Mouse (Mus musculus): ENCODE measurements around the gene Car6. TPM values are rescaled to one million over a fixed set of nuclear protein-coding genes. Genes with fewer than 3 reads are reported as not detected.

Gene Car6
- polyA plus RNA-seq, 1 experiment, result 0.19 TPM

DNA sequence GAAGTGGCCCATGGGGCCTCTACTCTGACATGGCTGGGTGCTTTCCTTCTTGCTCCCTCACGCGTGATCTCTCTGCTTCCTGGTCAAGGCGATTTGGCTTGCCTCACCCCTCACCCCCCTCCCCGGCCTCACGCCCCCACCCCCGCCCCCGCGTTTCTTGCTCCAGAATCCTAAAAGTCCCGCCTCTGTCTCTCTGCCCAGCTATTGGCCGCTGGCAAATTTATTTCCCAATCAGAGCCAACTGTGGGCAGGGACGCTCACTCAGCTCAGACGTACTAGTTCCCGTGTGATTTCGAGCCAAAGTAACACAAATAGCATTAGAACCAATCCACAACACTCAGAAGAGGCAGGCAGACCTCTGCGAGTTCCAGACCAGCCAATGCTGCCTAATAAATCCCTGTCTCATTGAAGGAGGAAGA, 11.4 kb upstream of the Car6 start:
- no peak for TF ChIP-seq CEBPB (IDR thresholded peaks at IDR 0.05; ENCODE audit: low read depth)
- TF ChIP-seq MYOD1 (IDR thresholded peaks at IDR 0.05; ENCODE audit: control insufficient read depth, insufficient read length, low read depth), result no peak
- no peak for TF ChIP-seq CTCF (IDR thresholded peaks at IDR 0.05; ENCODE audit: control insufficient read depth, insufficient read depth, insufficient read length)
- no peak for TF ChIP-seq MYOG (IDR thresholded peaks at IDR 0.05; ENCODE audit: control insufficient read depth, extremely low read depth, insufficient read length)
- TF ChIP-seq MAX (IDR thresholded peaks at IDR 0.05), result no peak
- no peak for TF ChIP-seq USF1 (IDR thresholded peaks at IDR 0.05; ENCODE audit: low read depth)
- no peak for TF ChIP-seq FOSL1 (IDR thresholded peaks at IDR 0.05; ENCODE audit: insufficient read depth, low read length, poor library complexity, severe bottlenecking)
- no peaks in the 10 kb centered on the region for H3K79me2 ChIP-seq (ENCODE audit: control insufficient read depth, insufficient read depth)
- no peaks in the 10 kb centered on the region for H3K36me3 ChIP-seq (ENCODE audit: control insufficient read depth, insufficient read depth)
- H3K4me3 ChIP-seq (ENCODE audit: insufficient read depth, poor library complexity, severe bottlenecking), result no peak overlapping the region
- H3ac ChIP-seq (ENCODE audit: control insufficient read depth, insufficient read length, low read depth), result no peak overlapping the region
- no peaks in the 10 kb centered on the region for H3K79me3 ChIP-seq (ENCODE audit: low read depth)
- H3K27me3 ChIP-seq (ENCODE audit: control insufficient read depth, insufficient read depth, insufficient read length), result no peaks in the 10 kb centered on the region

DNA sequence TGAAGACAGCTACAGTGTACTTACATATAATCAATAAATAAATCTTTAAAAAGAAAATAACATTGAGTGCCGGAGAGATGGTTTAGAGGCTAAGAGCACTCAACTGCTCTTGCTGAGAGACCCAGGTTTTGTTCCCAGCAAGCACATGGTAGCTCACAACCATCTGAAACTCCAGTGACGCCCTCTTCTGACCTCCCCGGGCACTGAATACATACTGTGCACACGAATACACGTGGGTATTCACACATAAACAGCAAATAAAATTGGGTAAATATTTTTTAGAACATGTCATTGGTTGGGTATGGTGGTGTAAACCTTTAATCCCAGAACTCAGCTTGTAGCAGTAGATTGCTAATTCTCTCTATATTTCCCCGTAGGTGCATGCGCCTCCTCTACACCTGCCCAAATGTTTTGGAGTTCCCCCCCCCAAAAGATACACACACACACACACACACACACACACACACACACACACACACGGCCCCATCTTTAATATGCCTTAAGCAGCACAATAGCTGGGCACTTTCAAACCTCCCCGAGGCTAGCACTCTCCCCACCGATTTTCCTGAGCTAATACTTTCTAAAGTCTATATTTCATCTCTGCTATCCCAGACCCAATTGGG, 10.9 kb upstream of the Car6 start:
- no peak for TF ChIP-seq MYOD1 (IDR thresholded peaks at IDR 0.05; ENCODE audit: control insufficient read depth, insufficient read length, low read depth)
- no peak for TF ChIP-seq CEBPB (IDR thresholded peaks at IDR 0.05; ENCODE audit: low read depth)
- TF ChIP-seq USF1 (IDR thresholded peaks at IDR 0.05; ENCODE audit: low read depth), result no peak
- TF ChIP-seq FOSL1 (IDR thresholded peaks at IDR 0.05; ENCODE audit: insufficient read depth, low read length, poor library complexity, severe bottlenecking), result no peak
- TF ChIP-seq CTCF (IDR thresholded peaks at IDR 0.05; ENCODE audit: control insufficient read depth, insufficient read depth, insufficient read length), result no peak
- TF ChIP-seq MYOG (IDR thresholded peaks at IDR 0.05; ENCODE audit: control insufficient read depth, extremely low read depth, insufficient read length), result no peak
- no peak for TF ChIP-seq MAX (IDR thresholded peaks at IDR 0.05)
- Histone ChIP-seq H3K79me3 (ENCODE audit: low read depth) (no peaks in the 10 kb centered on the region), H3ac (ENCODE audit: control insufficient read depth, insufficient read length, low read depth) (no peak overlapping the region), H3K27me3 (ENCODE audit: control insufficient read depth, insufficient read depth, insufficient read length) (peaks cover under 1% of the 10 kb centered on the region), H3K4me3 (ENCODE audit: insufficient read depth, poor library complexity, severe bottlenecking) (no peak overlapping the region), H3K36me3 (ENCODE audit: control insufficient read depth, insufficient read depth) (no peaks in the 10 kb centered on the region), H3K79me2 (ENCODE audit: control insufficient read depth, insufficient read depth) (no peaks in the 10 kb centered on the region)

DNA sequence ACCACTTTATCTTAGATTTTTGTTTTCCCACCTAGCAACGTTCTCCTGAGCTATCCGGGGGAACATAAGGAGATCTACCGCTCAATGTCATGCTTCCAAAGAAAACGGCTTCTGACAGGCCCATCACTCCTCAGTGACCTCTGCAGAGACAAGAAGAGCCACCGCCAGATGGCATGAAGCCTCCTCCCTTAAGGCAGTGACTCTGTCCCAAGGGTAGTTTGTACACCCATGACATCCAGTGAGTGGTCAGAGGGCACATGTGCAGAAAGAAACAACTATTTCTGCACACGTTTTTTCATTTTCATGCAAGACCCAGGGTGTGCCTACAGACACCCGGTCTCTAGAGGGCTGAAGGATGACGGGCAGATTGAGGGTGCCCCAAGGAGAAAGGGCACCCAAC, 9.2 kb upstream of the Car6 start:
- no peaks in the 10 kb centered on the region for H3K79me3 ChIP-seq (ENCODE audit: low read depth)
- TF ChIP-seq CEBPB (IDR thresholded peaks at IDR 0.05; ENCODE audit: low read depth), result no peak
- no peak for TF ChIP-seq USF1 (IDR thresholded peaks at IDR 0.05; ENCODE audit: low read depth)
- TF ChIP-seq MYOG (IDR thresholded peaks at IDR 0.05; ENCODE audit: control insufficient read depth, extremely low read depth, insufficient read length), result no peak
- no peak for TF ChIP-seq MYOD1 (IDR thresholded peaks at IDR 0.05; ENCODE audit: control insufficient read depth, insufficient read length, low read depth)
- TF ChIP-seq MAX (IDR thresholded peaks at IDR 0.05), result no peak
- TF ChIP-seq CTCF (IDR thresholded peaks at IDR 0.05; ENCODE audit: control insufficient read depth, insufficient read depth, insufficient read length), result peak; percentile 4
- TF ChIP-seq FOSL1 (IDR thresholded peaks at IDR 0.05; ENCODE audit: insufficient read depth, low read length, poor library complexity, severe bottlenecking), result no peak
- no peaks in the 10 kb centered on the region for H3K36me3 ChIP-seq (ENCODE audit: control insufficient read depth, insufficient read depth)
- H3K27me3 ChIP-seq (ENCODE audit: control insufficient read depth, insufficient read depth, insufficient read length), result peaks cover 7% of the 10 kb centered on the region
- H3K4me3 ChIP-seq (ENCODE audit: insufficient read depth, poor library complexity, severe bottlenecking), result no peak overlapping the region
- no peak overlapping the region for H3ac ChIP-seq (ENCODE audit: control insufficient read depth, insufficient read length, low read depth)
- H3K79me2 ChIP-seq (ENCODE audit: control insufficient read depth, insufficient read depth), result no peaks in the 10 kb centered on the region

DNA sequence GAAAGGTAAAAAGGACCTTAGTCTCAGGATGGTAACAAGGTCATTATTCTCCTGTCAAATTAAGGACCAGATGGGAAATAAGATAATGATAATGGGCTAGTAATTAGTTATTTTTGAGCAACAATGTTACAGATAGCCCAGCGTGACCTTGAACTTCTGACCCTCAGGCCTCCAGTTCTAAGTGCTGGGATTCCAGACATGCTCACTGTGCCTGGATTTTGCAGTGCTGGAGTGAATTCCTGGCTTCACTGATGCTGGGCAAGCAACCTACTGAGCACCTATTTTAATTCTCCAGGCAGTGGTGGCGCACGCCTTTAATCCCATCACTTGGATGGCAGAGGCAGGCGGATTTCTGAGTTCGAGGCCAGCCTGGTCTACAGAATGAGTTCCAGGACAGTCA, 8.6 kb upstream of the Car6 start:
- Histone ChIP-seq H3ac (ENCODE audit: control insufficient read depth, insufficient read length, low read depth) (no peak overlapping the region), H3K27me3 (ENCODE audit: control insufficient read depth, insufficient read depth, insufficient read length) (peaks cover 13% of the 10 kb centered on the region), H3K36me3 (ENCODE audit: control insufficient read depth, insufficient read depth) (no peaks in the 10 kb centered on the region), H3K4me3 (ENCODE audit: insufficient read depth, poor library complexity, severe bottlenecking) (no peak overlapping the region), H3K79me3 (ENCODE audit: low read depth) (no peaks in the 10 kb centered on the region), H3K79me2 (ENCODE audit: control insufficient read depth, insufficient read depth) (no peaks in the 10 kb centered on the region)
- TF ChIP-seq FOSL1 (IDR thresholded peaks at IDR 0.05; ENCODE audit: insufficient read depth, low read length, poor library complexity, severe bottlenecking), result no peak

DNA sequence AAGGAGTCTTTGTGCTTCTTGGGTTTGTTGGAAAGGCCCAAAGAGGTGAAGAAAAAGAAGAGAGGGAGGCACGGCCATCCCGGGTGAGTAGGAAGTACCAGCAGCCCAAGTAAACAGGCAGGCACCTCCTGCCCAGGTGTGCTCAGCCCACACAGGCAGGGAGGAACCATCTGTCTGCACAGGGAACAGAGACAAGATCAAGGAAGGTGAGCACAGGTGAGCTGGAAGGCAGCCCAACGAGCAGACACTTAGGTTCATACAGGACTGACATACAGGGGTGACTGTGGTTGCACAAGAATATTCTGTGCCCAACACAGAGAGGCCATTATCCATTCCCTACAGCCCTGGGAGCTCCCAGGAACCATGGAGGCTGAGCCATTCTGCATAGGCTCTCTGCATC, 3.7 kb upstream of the Car6 start:
- H3K79me3 ChIP-seq (ENCODE audit: low read depth), result no peaks in the 10 kb centered on the region
- peaks cover 48% of the 10 kb centered on the region for H3K27me3 ChIP-seq (ENCODE audit: control insufficient read depth, insufficient read depth, insufficient read length)
- no peak overlapping the region for H3ac ChIP-seq (ENCODE audit: control insufficient read depth, insufficient read length, low read depth)
- no peak for TF ChIP-seq CEBPB (IDR thresholded peaks at IDR 0.05; ENCODE audit: low read depth)
- no peak for TF ChIP-seq MYOD1 (IDR thresholded peaks at IDR 0.05; ENCODE audit: control insufficient read depth, insufficient read length, low read depth)
- TF ChIP-seq CTCF (IDR thresholded peaks at IDR 0.05; ENCODE audit: control insufficient read depth, insufficient read depth, insufficient read length), result no peak
- TF ChIP-seq MAX (IDR thresholded peaks at IDR 0.05), result no peak
- TF ChIP-seq USF1 (IDR thresholded peaks at IDR 0.05; ENCODE audit: low read depth), result no peak
- no peak for TF ChIP-seq FOSL1 (IDR thresholded peaks at IDR 0.05; ENCODE audit: insufficient read depth, low read length, poor library complexity, severe bottlenecking)
- TF ChIP-seq MYOG (IDR thresholded peaks at IDR 0.05; ENCODE audit: control insufficient read depth, extremely low read depth, insufficient read length), result no peak
- H3K4me3 ChIP-seq (ENCODE audit: insufficient read depth, poor library complexity, severe bottlenecking), result no peak overlapping the region
- H3K36me3 ChIP-seq (ENCODE audit: control insufficient read depth, insufficient read depth), result no peaks in the 10 kb centered on the region
- H3K79me2 ChIP-seq (ENCODE audit: control insufficient read depth, insufficient read depth), result no peaks in the 10 kb centered on the region

DNA sequence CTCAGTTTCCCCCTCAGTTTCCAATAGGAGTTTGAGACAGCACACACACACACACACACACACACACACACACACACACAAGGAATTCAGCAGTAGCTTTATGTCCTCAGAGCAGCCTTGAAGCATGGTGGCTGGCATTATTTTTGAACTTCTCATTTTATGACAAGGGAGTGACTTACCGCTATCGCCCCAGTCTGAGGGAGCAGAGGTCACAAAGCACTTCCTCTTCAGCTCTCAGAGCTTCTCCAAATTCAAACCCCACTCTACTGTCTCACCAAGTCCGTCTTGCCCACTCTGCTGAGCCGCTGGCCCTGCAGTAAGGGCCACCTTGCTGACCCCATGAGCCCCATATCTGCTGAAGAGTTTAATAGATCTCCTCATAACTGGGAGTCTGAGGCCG, 1.6 kb upstream of the Car6 start:
- no peaks in the 10 kb centered on the region for H3K79me3 ChIP-seq (ENCODE audit: low read depth)
- no peaks in the 10 kb centered on the region for H3K79me2 ChIP-seq (ENCODE audit: control insufficient read depth, insufficient read depth)
- no peaks in the 10 kb centered on the region for H3K36me3 ChIP-seq (ENCODE audit: control insufficient read depth, insufficient read depth)
- H3K27me3 ChIP-seq (ENCODE audit: control insufficient read depth, insufficient read depth, insufficient read length), result peaks cover 52% of the 10 kb centered on the region
- no peak overlapping the region for H3K4me3 ChIP-seq (ENCODE audit: insufficient read depth, poor library complexity, severe bottlenecking)
- no peak overlapping the region for H3ac ChIP-seq (ENCODE audit: control insufficient read depth, insufficient read length, low read depth)
- TF ChIP-seq MYOD1 (IDR thresholded peaks at IDR 0.05; ENCODE audit: control insufficient read depth, insufficient read length, low read depth) (no peak), FOSL1 (IDR thresholded peaks at IDR 0.05; ENCODE audit: insufficient read depth, low read length, poor library complexity, severe bottlenecking) (no peak), USF1 (IDR thresholded peaks at IDR 0.05; ENCODE audit: low read depth) (no peak), MAX (IDR thresholded peaks at IDR 0.05) (no peak), MYOG (IDR thresholded peaks at IDR 0.05; ENCODE audit: control insufficient read depth, extremely low read depth, insufficient read length) (no peak), CEBPB (IDR thresholded peaks at IDR 0.05; ENCODE audit: low read depth) (no peak), CTCF (IDR thresholded peaks at IDR 0.05; ENCODE audit: control insufficient read depth, insufficient read depth, insufficient read length) (no peak)
